Mouse (Mus musculus) heart, adult 2 months (tissue): ENCODE measurements around the gene Tjp3.

ENCODE experiments used
- CTCF ChIP-seq: fragments of 200-600 bp; IDR thresholded peaks from 2 replicates; pipeline ENCODE4 v1.8.1; 2022; ENCODE audit warnings: antibody characterized with exemption, mild to moderate bottlenecking, moderate library complexity
- EP300 ChIP-seq: fragments of 200-500 bp; IDR thresholded peaks from 2 replicates; pipeline ENCODE4 v1.6.1; 2011; ENCODE audit warnings: low read depth, low read length, control low read depth; ENCODE audit not compliant: insufficient read depth
- POLR2A ChIP-seq: fragments of 200-500 bp; IDR thresholded peaks from 2 replicates; pipeline ENCODE4 v1.6.1; 2011; ENCODE audit warnings: mild to moderate bottlenecking, low read depth, low read length, control low read depth; ENCODE audit not compliant: insufficient read depth

- TF ChIP-seq EP300 = no peak
- TF ChIP-seq CTCF = peak; percentile 59
- no peak for TF ChIP-seq POLR2A
Observed at GRCm38 (mm10) chr10:81230438-81231332, 60.7 kb downstream of the Tjp3 start, which contains the start of gene Atcay.
